Mouse (Mus musculus) olfactory bulb, adult 2 months (tissue): ENCODE measurements around the gene Gm17662. TPM values are rescaled to one million over a fixed set of nuclear protein-coding genes. Genes with fewer than 3 reads are reported as not detected.
A peak's percentile ranks its signal among the peaks of the same experiment; 100 is the strongest.

Experiments used
- H3K27ac ChIP-seq: fragments of 200-500 bp; 2 replicates; pipeline ENCODE4 v1.5.1; 2012; ENCODE audit warnings: low read depth, low read length; ENCODE audit not compliant: insufficient read depth
- H3K4me1 ChIP-seq: fragments of 200-500 bp; 2 replicates; pipeline ENCODE4 v1.6.1; 2012; ENCODE audit warnings: low read length; ENCODE audit not compliant: control insufficient read depth, insufficient read depth
- H3K4me3 ChIP-seq: fragments of 200-500 bp; 2 replicates; pipeline ENCODE4 v1.5.1; 2012; ENCODE audit warnings: mild to moderate bottlenecking, low read depth, low read length, moderate library complexity; ENCODE audit not compliant: insufficient read depth
- CTCF ChIP-seq: fragments of 200-500 bp; IDR thresholded peaks from 2 replicates; pipeline ENCODE4 v1.5.1; 2012; ENCODE audit warnings: low read depth, mild to moderate bottlenecking, low read length, moderate library complexity; ENCODE audit not compliant: insufficient read depth
- POLR2A ChIP-seq: fragments of 200-500 bp; IDR thresholded peaks from 2 replicates; pipeline ENCODE4 v1.6.1; 2012; ENCODE audit warnings: mild to moderate bottlenecking, low read depth, low read length, moderate library complexity; ENCODE audit not compliant: insufficient read depth
- WGBS: fragments of 180-500 bp; shearing (Covaris S2); methylation state at CpG from one replicate; pipeline ENCODE4 v1.1.7; 2018; 5-methylcytosine and 5-hydroxymethylcytosine counted together
- polyA plus RNA-seq: library from polyadenylated mRNA; stranded (reverse); fragments of >200 nt; gene quantifications from 2 replicates; pipeline ENCODE4 v1.2.4, GENCODE M21; 2012; ENCODE audit warnings: low replicate concordance; ENCODE audit not compliant: missing spikeins, insufficient read depth, insufficient read length

Gene Gm17662
- polyA plus RNA-seq: not detected in 2 replicates

DNA sequence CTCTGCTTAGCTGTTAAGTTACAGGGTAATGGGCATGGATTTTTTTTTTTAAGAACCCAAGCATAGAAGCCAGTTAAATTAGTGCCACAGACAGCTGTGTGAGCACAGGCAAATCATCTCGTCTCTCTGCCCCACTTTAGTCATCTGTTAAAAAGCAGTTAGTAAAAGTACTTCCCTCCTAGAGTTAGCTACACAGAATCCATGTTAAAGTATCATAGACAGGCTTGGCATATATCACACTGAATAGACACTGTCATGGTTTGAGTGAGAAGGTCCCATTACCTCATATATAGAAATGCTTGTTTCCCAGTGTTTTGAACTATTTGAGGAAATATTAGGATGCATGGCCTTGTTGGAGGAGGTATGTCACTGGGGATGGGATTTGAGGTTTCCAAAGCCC lies at the start of gene Gm17662:
TSS of gene Gm17662 (plus strand) at position 301 of the 400 bp plus-strand sequence.
- no peaks in the 10 kb centered on the region for H3K4me1 ChIP-seq
- no peak within 1 kb of the TSS for H3K4me3 ChIP-seq
- H3K27ac ChIP-seq: no peak within 1 kb of the TSS
- 39% methylated on average over 1 of the region's 1 CpGs for WGBS
- TF ChIP-seq CTCF (no peak), POLR2A (no peak)

DNA sequence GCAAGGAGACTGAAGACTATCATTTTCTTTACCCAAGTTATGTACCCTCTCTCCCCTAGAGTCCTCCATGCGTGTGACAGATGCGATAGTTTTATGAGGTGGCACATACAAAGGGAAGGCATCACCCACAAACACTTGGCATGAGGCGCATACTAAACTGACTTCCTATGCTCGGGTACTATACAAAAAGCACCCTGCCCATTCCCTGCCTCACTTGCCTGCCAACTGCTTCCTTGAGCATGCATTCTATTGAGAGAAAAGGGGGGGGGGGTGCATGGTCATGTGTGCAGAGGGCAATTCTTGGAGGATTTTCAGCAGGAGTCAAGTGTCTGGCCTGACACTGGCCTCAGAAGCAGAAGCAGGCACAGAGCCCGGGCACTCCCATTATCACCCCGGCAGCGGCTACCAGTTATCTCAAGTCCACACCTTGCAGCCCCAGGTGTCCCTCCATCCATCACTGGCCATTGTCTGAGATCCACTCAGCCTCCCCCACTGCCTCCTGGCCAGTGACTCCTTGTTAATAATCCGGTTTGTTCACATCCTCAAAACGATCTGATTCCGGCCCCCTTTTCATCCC lies 46.3 kb upstream of the Gm17662 start:
- no peak overlapping the region for H3K4me3 ChIP-seq
- H3K27ac ChIP-seq: no peak overlapping the region
- TF ChIP-seq POLR2A (no peak), CTCF (no peak)
- peaks cover 4% of the 10 kb centered on the region; the same call in 1 of the 2 replicates for H3K4me1 ChIP-seq
- WGBS: 75% methylated on average over 10 of the region's 10 CpGs

DNA sequence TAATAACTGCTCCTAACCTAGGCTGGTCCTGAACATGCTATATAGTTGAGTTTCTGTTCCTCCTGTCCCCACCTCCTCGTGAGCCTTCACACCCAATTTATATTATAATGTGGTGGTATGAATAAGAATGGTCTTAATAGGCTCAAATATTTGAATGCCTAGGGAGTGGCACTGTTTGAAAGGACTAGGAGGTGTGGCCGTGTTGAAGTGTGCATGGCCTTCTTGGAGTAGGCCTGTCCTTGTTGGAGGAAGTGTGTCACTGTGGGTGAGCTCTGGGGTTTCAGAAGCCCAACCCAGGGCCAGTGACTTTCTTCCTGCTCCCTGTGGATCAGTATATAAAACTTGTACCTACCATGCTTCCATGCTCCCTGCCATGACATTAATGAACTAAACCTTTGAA lies 43.5 kb upstream of the Gm17662 start:
- WGBS: 90% methylated on average over 2 of the region's 2 CpGs
- H3K27ac ChIP-seq: no peak overlapping the region
- peaks cover 4% of the 10 kb centered on the region; the same call in 1 of the 2 replicates for H3K4me1 ChIP-seq
- TF ChIP-seq CTCF: no peak
- no peak overlapping the region for H3K4me3 ChIP-seq

DNA sequence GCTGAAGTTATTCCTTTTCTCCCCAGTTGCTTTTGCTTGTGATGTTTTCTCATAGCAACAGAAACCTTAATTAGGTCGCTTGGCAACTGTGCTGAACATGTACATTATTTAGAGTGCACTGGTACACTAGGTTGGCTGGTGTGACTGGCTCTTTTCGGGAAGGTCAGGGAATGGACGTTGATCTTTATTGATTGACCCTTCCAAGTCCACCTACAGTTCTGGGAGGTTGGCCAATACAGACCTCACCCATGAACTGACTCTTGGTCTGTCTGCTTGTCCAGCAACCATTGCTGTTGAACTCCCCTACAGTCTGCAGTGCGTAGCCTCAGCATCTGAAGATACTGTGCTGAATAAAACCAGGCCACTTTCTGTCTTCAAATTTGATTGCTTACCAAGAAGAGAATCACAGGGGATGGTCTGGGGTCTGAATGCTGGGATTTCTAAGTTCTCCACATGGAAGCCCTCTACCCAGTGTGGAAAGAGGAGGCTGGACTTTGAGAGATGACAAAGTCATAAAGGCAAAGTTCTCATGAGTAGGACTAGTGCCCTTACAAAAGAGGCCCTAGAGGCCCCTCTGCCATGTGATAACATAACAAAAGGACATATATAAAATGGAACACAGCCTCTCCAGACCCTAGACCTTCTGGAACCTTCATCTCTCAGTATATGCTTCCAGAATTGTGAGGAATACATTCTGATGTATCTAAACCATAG lies 40.5 kb upstream of the Gm17662 start:
- no peak overlapping the region for H3K27ac ChIP-seq
- peaks cover 11% of the 10 kb centered on the region for H3K4me1 ChIP-seq
- TF ChIP-seq POLR2A (no peak), CTCF (no peak)
- 71% methylated on average over 4 of the region's 4 CpGs for WGBS
- H3K4me3 ChIP-seq: no peak overlapping the region

DNA sequence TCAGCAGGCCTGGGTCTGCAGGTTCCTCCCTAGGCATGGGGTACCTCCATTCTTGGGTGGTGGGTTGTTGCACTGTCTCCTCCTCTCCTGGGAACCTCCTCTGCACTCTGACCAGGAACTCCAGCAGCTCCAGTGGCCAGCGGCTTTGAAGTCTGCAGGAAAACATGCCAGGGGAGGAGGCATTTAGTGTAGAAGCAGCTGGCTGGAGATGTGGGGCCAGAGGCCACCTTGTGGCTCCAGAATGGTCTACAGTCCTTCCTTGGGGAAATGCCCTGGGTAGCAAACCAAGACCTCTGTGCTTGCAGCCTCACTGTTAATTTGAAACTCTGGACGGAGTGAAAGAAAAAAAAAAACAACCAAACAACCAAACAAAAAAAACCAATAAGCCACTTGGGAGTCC lies 39.6 kb upstream of the Gm17662 start:
- WGBS: 73% methylated on average over 2 of the region's 2 CpGs
- Histone ChIP-seq H3K4me3 (no peak overlapping the region), H3K4me1 (peaks cover 15% of the 10 kb centered on the region), H3K27ac (no peak overlapping the region)
- no peak for TF ChIP-seq CTCF
- no peak for TF ChIP-seq POLR2A

DNA sequence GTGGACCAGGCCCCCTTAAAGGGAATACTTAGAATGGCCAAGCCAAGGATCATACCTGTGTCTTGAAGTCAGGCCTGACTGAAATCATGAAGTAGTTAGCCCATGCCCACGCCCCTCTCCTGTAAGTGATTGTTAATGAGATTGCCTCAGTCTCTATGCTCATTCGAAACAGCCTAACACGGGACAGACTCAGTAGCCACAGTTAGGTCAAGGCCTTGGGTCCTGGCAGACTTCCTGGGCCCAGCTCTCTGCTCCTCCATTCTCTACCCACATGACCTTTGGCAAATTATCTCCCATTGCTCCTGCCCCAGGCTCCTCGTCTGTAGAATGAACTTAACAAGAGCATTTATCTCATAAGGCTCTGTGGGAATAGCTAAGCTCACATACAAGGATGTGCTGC lies 38.1 kb upstream of the Gm17662 start:
- 74% methylated on average over 4 of the region's 4 CpGs for WGBS
- TF ChIP-seq POLR2A: no peak
- TF ChIP-seq CTCF: no peak
- Histone ChIP-seq H3K4me3 (no peak overlapping the region), H3K27ac (peak overlapping the region; percentile 41), H3K4me1 (peaks cover 15% of the 10 kb centered on the region)

DNA sequence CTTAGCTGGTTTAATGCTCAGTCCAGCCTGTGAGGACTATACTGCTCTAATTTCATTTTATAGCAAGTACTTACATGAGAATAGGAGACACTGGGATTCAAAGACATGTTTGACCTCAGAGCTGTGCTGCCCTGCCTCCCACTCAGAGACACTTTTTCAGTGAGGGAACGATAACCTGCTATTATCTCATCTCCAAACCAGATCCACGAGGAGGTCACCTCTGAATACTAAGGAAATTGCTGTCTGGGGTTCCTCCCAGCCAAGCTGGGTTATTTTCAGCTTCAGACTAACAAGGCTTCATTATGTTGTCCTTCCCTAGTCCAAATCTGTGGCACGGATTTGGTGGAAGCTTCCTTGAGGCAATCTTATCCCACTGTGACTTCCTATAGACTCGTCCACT lies 37.2 kb upstream of the Gm17662 start:
- Histone ChIP-seq H3K27ac (peak overlapping the region; percentile 41; the same call in 1 of the 2 replicates), H3K4me3 (no peak overlapping the region), H3K4me1 (peaks cover 15% of the 10 kb centered on the region)
- 15% methylated on average over 4 of the region's 4 CpGs for WGBS
- no peak for TF ChIP-seq CTCF
- no peak for TF ChIP-seq POLR2A

DNA sequence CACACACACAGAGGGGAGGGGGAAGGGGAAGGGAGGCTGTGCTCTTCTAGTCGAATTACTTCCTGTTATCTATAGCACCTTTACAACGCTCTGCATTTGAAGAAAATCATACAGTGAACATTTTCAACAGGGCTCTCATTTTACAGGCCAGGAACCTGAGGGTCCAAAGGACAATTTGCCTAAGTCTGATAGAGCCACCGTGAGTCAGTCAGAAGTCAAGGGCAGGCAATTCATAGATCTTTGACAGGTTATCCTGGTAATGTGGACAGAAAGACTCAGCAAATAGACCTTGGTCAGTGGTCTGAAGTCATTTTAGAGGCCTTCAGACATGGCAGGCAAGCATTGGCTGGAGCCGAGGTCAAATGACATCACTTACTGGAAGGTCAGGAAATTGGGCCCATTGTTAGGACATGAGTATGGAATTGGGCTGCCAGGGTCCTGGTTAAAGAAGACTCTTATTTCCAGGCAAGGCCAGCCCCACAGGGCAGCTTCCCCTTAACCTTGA lies 33.5 kb upstream of the Gm17662 start:
- Histone ChIP-seq H3K4me3 (no peak overlapping the region), H3K27ac (no peak overlapping the region), H3K4me1 (peaks cover 15% of the 10 kb centered on the region)
- 87% methylated on average over 4 of the region's 4 CpGs for WGBS
- TF ChIP-seq CTCF (no peak), POLR2A (no peak)

DNA sequence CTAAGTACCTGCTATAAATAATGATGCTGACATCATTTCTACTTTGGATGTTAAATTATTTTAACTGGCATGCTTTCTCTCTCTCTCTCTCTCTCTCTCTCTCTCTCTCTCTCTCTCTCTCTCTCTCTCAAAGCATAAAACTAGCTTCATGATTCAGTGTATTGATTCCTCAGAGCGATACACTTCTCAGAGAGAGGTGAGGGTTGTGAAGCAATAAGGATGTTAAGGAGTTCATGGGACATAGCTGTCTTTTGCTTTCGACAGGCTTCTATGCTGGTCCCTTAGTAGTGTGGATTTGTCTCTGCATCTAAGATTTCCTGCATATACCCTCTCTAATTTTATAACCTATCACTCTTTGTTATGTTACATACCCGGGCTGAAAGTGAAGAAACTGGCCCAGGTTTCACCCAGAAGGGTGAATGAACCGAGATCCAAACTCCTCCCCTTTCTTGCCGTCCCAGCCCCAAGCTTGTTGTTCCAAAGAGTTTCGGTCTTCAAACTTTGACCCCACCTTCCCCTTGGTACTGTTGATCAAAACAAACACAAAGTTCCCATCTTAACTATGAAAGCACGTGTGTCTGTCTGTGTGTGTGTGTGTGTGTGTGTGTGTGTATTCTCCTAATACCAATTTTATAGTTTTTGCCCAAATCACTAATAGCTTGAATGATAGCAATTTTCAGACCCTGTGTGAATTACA lies 32.6 kb upstream of the Gm17662 start:
- TF ChIP-seq CTCF: no peak
- TF ChIP-seq POLR2A: no peak
- Histone ChIP-seq H3K4me3 (no peak overlapping the region), H3K4me1 (peaks cover 10% of the 10 kb centered on the region), H3K27ac (no peak overlapping the region)
- 85% methylated on average over 7 of the region's 7 CpGs for WGBS
